Mouse (Mus musculus) 416B (cell line): ENCODE results near the gene Cabp7.

Experiments
- DNase-seq: peaks from one replicate; pipeline ENCODE4 v3.0.0; 2011; ENCODE audit warnings: low read depth

The Cabp7 gene

GRCm38 (mm10) chr11:4704072-4704964, 42.3 kb downstream of the Cabp7 start, which contains the start of the genes Uqcr10 and Zmat5:
Gene Uqcr10 (minus strand): TSS chr11:4704342.
Gene Zmat5 (plus strand): TSS chr11:4704678.
- peak; percentile 99 for DNase-seq

GRCm38 (mm10) chr11:4703688-4704071, 42.9 kb downstream of the Cabp7 start:
- DNase-seq: no peak

- DNase-seq: no peak
Observed at GRCm38 (mm10) chr11:4700726-4701125, 45.9 kb downstream of the Cabp7 start.

- peak; percentile 82 for DNase-seq
Observed at GRCm38 (mm10) chr11:4697043-4697983, 49.3 kb downstream of the Cabp7 start.

GRCm38 (mm10) chr11:4692162-4692561, 54.4 kb downstream of the Cabp7 start:
- DNase-seq: no peak

- DNase-seq: no peak
Observed at GRCm38 (mm10) chr11:4691213-4691612, 55.4 kb downstream of the Cabp7 start.

- no peak for DNase-seq
Observed at GRCm38 (mm10) chr11:4690353-4690752, 56.2 kb downstream of the Cabp7 start.

GRCm38 (mm10) chr11:4688632-4689380, 57.8 kb downstream of the Cabp7 start:
- no peak for DNase-seq

GRCm38 (mm10) chr11:4687874-4688273, 58.7 kb downstream of the Cabp7 start:
- DNase-seq: no peak

- DNase-seq: no peak
Observed at GRCm38 (mm10) chr11:4687027-4687426, 59.6 kb downstream of the Cabp7 start.
